Mouse (Mus musculus) ES-Bruce4 (cell line): Measurements from ENCODE around the gene Btn1a1. TPM values are rescaled to one million over a fixed set of nuclear protein-coding genes. Genes with fewer than 3 reads are reported as not detected.
A peak's percentile ranks its signal among the peaks of the same experiment; 100 is the strongest.

Source experiments
- H3K27ac ChIP-seq: 2 replicates; pipeline ENCODE4 v1.5.1; 2012; ENCODE audit warnings: low read length, inconsistent platforms; ENCODE audit not compliant: insufficient read depth
- H3K27me3 ChIP-seq: 2 replicates; pipeline ENCODE4 v1.6.1; 2012; ENCODE audit warnings: mild to moderate bottlenecking, low read length, inconsistent platforms; ENCODE audit not compliant: control insufficient read depth, poor library complexity, insufficient read depth, severe bottlenecking
- H3K36me3 ChIP-seq: 2 replicates; pipeline ENCODE4 v1.6.1; 2012; ENCODE audit warnings: inconsistent platforms, mild to moderate bottlenecking, low read length, moderate library complexity; ENCODE audit not compliant: control insufficient read depth, poor library complexity, insufficient read depth, severe bottlenecking
- H3K4me1 ChIP-seq: one replicate; pipeline ENCODE4 v1.8.1; 2011; ENCODE audit warnings: low read length; ENCODE audit not compliant: control insufficient read depth, insufficient read depth
- H3K4me3 ChIP-seq: 2 replicates; pipeline ENCODE4 v1.5.1; 2011; ENCODE audit warnings: low read depth, mild to moderate bottlenecking, low read length
- H3K9ac ChIP-seq: 2 replicates; pipeline ENCODE4 v1.6.1; 2012; ENCODE audit warnings: low read depth, mild to moderate bottlenecking, inconsistent platforms; ENCODE audit not compliant: poor library complexity, severe bottlenecking
- H3K9me3 ChIP-seq: replicated peaks from 2 replicates; pipeline ENCODE4 v1.6.1; 2012; ENCODE audit warnings: mild to moderate bottlenecking, low read length, inconsistent platforms; ENCODE audit not compliant: control insufficient read depth, poor library complexity, insufficient read depth, severe bottlenecking
- CTCF ChIP-seq: IDR thresholded peaks from one replicate; pipeline ENCODE4 v1.8.1; 2011; ENCODE audit warnings: low read depth, low read length
- EP300 ChIP-seq: IDR thresholded peaks from 2 replicates; pipeline ENCODE4 v1.6.1; 2011; ENCODE audit warnings: low read depth, low read length; ENCODE audit not compliant: insufficient read depth
- POLR2A ChIP-seq: IDR thresholded peaks from one replicate; pipeline ENCODE4 v1.8.1; 2011; ENCODE audit warnings: low read length; ENCODE audit not compliant: insufficient read depth
- polyA plus RNA-seq: library from polyadenylated mRNA; stranded (reverse); fragments of >200 nt; gene quantifications from 2 replicates; pipeline ENCODE4 v1.2.4, GENCODE M21; 2011; ENCODE audit warnings: low read depth; ENCODE audit not compliant: missing spikeins, insufficient read depth, insufficient read length

Btn1a1 gene
- polyA plus RNA-seq, 1 experiment: 0.40 TPM

GRCm38 (mm10) chr13:23433801-23434200, 31.9 kb downstream of the Btn1a1 start:
- H3K36me3 ChIP-seq: no peaks in the 10 kb centered on the region
- H3K27me3 ChIP-seq: no peaks in the 10 kb centered on the region
- no peak for TF ChIP-seq EP300
- TF ChIP-seq POLR2A: no peak
- TF ChIP-seq CTCF: no peak
- H3K27ac ChIP-seq: no peak overlapping the region
- no peaks in the 10 kb centered on the region for H3K9me3 ChIP-seq
- no peaks in the 10 kb centered on the region for H3K4me1 ChIP-seq
- H3K4me3 ChIP-seq: no peak overlapping the region
- H3K9ac ChIP-seq: 0 out of 2 replicates have a peak overlapping the region, but pooled peaks have one; percentile 47

- Histone ChIP-seq H3K27ac (no peak overlapping the region), H3K9ac (peak overlapping the region; percentile 78)
- TF ChIP-seq POLR2A (no peak), CTCF (no peak), EP300 (no peak)
Observed at GRCm38 (mm10) chr13:23433206-23433605, 32.5 kb downstream of the Btn1a1 start.

GRCm38 (mm10) chr13:23432562-23433201, 33.0 kb downstream of the Btn1a1 start:
- no peaks in the 10 kb centered on the region for H3K36me3 ChIP-seq
- TF ChIP-seq POLR2A (no peak), EP300 (peak; percentile 68; the same call in 1 of the 2 replicates), CTCF (peak; percentile 93)
- no peaks in the 10 kb centered on the region for H3K27me3 ChIP-seq
- H3K4me1 ChIP-seq: no peaks in the 10 kb centered on the region
- no peak overlapping the region for H3K9ac ChIP-seq
- H3K9me3 ChIP-seq: no peaks in the 10 kb centered on the region
- H3K27ac ChIP-seq: no peak overlapping the region
- 0 out of 2 replicates have a peak overlapping the region, but pooled peaks have one; percentile 15 for H3K4me3 ChIP-seq

More at GRCm38 (mm10) chr13:23433206-23433605, 32.5 kb downstream of the Btn1a1 start:
- Histone ChIP-seq H3K4me1 (no peaks in the 10 kb centered on the region), H3K27me3 (no peaks in the 10 kb centered on the region), H3K4me3 (peak overlapping the region; percentile 55), H3K36me3 (no peaks in the 10 kb centered on the region), H3K9me3 (no peaks in the 10 kb centered on the region)

GRCm38 (mm10) chr13:23431351-23431771, 34.3 kb downstream of the Btn1a1 start:
- TF ChIP-seq CTCF (no peak), EP300 (0 out of 2 replicates have a peak, but pooled peaks have one; percentile 20), POLR2A (no peak)
- Histone ChIP-seq H3K4me1 (no peaks in the 10 kb centered on the region), H3K36me3 (no peaks in the 10 kb centered on the region), H3K9me3 (no peaks in the 10 kb centered on the region), H3K9ac (peak overlapping the region; percentile 72), H3K4me3 (peak overlapping the region; percentile 60), H3K27me3 (no peaks in the 10 kb centered on the region), H3K27ac (peak overlapping the region; percentile 75; the same call in 1 of the 2 replicates)

- Histone ChIP-seq H3K9me3 (no peaks in the 10 kb centered on the region), H3K27ac (peak overlapping the region; percentile 79), H3K4me1 (no peaks in the 10 kb centered on the region), H3K36me3 (no peaks in the 10 kb centered on the region), H3K27me3 (no peaks in the 10 kb centered on the region), H3K9ac (peak overlapping the region; percentile 57), H3K4me3 (peak overlapping the region; percentile 88)
- no peak for TF ChIP-seq EP300
- peak; percentile 29 for TF ChIP-seq POLR2A
- TF ChIP-seq CTCF: peak; percentile 34
Observed at GRCm38 (mm10) chr13:23430734-23431133, 35.0 kb downstream of the Btn1a1 start.

GRCm38 (mm10) chr13:23429771-23430380, 35.8 kb downstream of the Btn1a1 start:
- H3K4me1 ChIP-seq: no peaks in the 10 kb centered on the region
- no peaks in the 10 kb centered on the region for H3K9me3 ChIP-seq
- peak overlapping the region; percentile 57 for H3K9ac ChIP-seq
- TF ChIP-seq CTCF (no peak), EP300 (no peak), POLR2A (no peak)
- no peaks in the 10 kb centered on the region for H3K27me3 ChIP-seq
- no peaks in the 10 kb centered on the region for H3K36me3 ChIP-seq
- peak overlapping the region; percentile 79; the same call in 1 of the 2 replicates for H3K27ac ChIP-seq
- H3K4me3 ChIP-seq: peak overlapping the region; percentile 88
